Mouse (Mus musculus): ENCODE results near the gene Grpel1. TPM values are rescaled to one million over a fixed set of nuclear protein-coding genes. Genes with fewer than 3 reads are reported as not detected.

Gene Grpel1
- polyA plus RNA-seq, 1 experiment from 2014 or later, result 49.2 TPM

- no peaks in the 10 kb centered on the region for H3K36me3 ChIP-seq
- 39% methylated on average over 4 of the region's 4 CpGs for WGBS
Measured at GRCm38 (mm10) chr5:36444611-36445010, 20.2 kb upstream of the Grpel1 start.

DNA sequence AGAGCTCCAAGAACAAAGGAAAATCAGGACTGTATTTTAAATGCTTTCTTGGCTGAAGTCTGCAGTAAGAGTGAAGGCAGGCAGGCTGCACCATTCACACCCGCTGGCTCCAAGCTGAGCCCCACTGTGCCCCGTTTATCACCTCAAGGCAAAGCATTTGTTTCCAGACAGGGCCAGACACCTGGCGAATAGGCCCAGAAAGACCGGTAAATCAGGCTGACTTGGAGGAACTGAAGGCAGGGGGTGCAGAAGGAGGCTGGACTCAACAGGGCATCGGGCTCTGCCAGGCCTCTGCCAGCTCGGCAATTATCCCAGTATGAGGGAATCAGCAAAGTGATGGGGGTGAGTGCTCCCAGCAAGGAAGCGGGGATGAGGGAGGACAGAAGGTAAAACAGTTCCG is 19.8 kb upstream of the Grpel1 start:
- no peaks in the 10 kb centered on the region; the same call in 1 of the 2 replicates for H3K27me3 ChIP-seq
- H3K27ac ChIP-seq (replicated peaks), result no peak overlapping the region
- H3K9ac ChIP-seq, result no peak overlapping the region
- H3K4me2 ChIP-seq (replicated peaks), result no peak overlapping the region
- H3K36me3 ChIP-seq, result no peaks in the 10 kb centered on the region
- no peak overlapping the region for H3K4me3 ChIP-seq (replicated peaks)
- peaks cover 55% of the 10 kb centered on the region for H3K4me1 ChIP-seq
- ATAC-seq (ENCODE audit: insufficient number of reproducible peaks, low FRiP score, low TSS enrichment, low read depth), result no peak
- no peaks in the 10 kb centered on the region for H3K9me3 ChIP-seq (replicated peaks)
- 29% methylated on average over 8 of the region's 8 CpGs for WGBS

More at GRCm38 (mm10) chr5:36444611-36445010, 20.2 kb upstream of the Grpel1 start:
- no peak overlapping the region for H3K4me3 ChIP-seq (replicated peaks)
- H3K9me3 ChIP-seq (replicated peaks), result no peaks in the 10 kb centered on the region
- H3K27me3 ChIP-seq, result no peaks in the 10 kb centered on the region; the same call in 1 of the 2 replicates
- H3K4me1 ChIP-seq, result peaks cover 55% of the 10 kb centered on the region
- H3K9ac ChIP-seq, result no peak overlapping the region
- ATAC-seq (ENCODE audit: insufficient number of reproducible peaks, low FRiP score, low TSS enrichment, low read depth), result no peak
- H3K27ac ChIP-seq (replicated peaks), result no peak overlapping the region
- no peak overlapping the region for H3K4me2 ChIP-seq (replicated peaks)

DNA sequence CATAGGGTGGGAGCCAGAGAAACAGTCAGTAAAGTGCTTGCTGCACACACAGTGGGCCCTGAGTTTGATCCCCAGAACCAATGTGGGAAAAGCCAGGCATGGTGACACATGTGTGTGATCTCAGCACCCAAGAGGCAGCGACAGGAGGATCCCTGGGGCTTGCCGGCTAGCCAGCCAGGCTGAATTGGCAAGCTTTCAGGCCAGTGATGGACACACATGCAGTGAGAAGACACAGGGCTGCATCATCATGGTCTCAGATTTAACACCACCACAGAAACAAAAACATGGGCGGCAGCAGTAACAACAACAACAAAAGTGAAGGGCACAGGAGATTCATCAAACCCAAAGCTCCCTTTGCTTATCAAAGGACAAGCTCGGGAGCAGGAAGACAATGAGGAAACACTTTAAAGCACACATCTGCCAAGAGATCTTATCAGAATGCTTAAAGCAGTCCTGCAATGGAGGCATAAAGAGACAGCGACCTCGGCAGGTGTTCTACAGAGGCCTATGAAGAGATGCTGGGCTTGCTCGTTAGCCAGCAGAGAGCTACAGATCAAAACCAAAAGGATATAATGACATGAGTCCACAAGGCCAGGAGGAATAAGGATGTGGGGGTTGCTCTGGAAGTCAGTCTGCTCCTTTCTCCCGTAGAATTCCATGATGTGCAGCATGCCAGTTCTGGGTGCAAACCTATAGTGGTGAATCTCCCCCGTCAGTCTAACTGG is 18.5 kb upstream of the Grpel1 start:
- Histone ChIP-seq H3K36me3 (no peaks in the 10 kb centered on the region), H3K4me1 (peaks cover 48% of the 10 kb centered on the region), H3K9me3 (replicated peaks) (no peaks in the 10 kb centered on the region), H3K4me2 (replicated peaks) (no peak overlapping the region), H3K4me3 (replicated peaks) (no peak overlapping the region), H3K9ac (no peak overlapping the region), H3K27ac (replicated peaks) (no peak overlapping the region), H3K27me3 (no peaks in the 10 kb centered on the region; the same call in 1 of the 2 replicates)
- no peak for ATAC-seq (ENCODE audit: insufficient number of reproducible peaks, low FRiP score, low TSS enrichment, low read depth)
- WGBS, result 38% methylated on average over 9 of the region's 9 CpGs

DNA sequence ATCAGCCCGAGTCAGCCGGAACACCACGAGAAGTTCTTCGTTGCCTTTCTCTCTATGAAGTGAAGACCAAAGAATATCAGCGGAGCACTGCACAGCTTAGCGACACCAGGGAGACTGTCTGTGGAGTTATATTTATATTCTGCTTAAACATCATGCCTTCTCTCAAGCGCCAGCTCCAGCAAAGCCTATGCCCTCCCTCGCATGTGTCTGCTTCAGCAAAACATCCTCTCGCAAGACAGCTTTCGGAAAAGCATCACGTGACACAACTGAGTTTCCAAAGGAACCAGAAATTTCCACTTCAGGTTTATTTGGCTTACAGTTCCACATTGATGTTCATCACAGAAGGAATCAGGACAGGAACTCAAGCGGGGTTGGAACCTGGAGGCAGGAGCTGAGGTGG is 16.9 kb upstream of the Grpel1 start:
- ATAC-seq (ENCODE audit: insufficient number of reproducible peaks, low FRiP score, low TSS enrichment, low read depth), result no peak
- H3K4me2 ChIP-seq (replicated peaks), result no peak overlapping the region
- no peak overlapping the region for H3K4me3 ChIP-seq (replicated peaks)
- no peaks in the 10 kb centered on the region for H3K9me3 ChIP-seq (replicated peaks)
- peaks cover 36% of the 10 kb centered on the region for H3K4me1 ChIP-seq
- whole genome bisulfite sequencing, result 89% methylated on average over 12 of the region's 12 CpGs
- H3K36me3 ChIP-seq, result no peaks in the 10 kb centered on the region
- H3K27me3 ChIP-seq, result no peaks in the 10 kb centered on the region; the same call in 1 of the 2 replicates
- H3K27ac ChIP-seq (replicated peaks), result no peak overlapping the region
- no peak overlapping the region for H3K9ac ChIP-seq

DNA sequence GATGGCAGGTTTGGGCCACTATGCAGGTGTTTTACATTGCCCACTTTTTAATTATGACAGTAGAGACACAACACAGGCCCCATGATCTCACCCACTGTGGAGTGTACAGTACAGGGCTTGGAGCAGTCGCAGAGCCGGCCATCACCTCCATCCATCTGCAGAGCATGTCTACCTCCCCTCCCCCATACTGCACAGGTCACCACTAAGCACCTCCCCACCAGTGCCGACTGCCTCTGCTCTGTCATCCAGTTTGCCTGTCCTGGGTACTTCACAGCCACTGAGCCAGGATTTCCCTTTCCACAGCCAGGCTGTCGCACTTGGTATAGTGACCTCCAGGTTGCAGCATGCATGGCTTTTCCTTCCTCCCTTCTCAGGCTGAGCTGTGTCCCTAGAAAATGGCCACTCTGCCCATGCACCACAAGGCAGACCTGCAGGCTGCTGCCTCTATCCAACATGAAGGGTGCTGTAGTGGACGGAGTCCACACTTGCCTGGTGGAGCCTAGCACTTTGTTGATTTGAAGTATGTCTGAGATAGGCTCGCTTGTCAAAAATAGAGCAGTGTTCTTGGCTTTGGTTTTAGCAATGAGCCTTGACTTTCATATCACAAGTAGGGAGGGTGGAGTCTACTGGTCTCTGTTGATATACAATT is 15.0 kb upstream of the Grpel1 start:
- Histone ChIP-seq H3K9ac (no peak overlapping the region), H3K27ac (replicated peaks) (no peak overlapping the region), H3K36me3 (no peaks in the 10 kb centered on the region), H3K27me3 (no peaks in the 10 kb centered on the region; the same call in 1 of the 2 replicates), H3K4me3 (replicated peaks) (no peak overlapping the region), H3K4me1 (peaks cover 16% of the 10 kb centered on the region), H3K9me3 (replicated peaks) (no peaks in the 10 kb centered on the region), H3K4me2 (replicated peaks) (no peak overlapping the region)
- WGBS, result 77% methylated on average over 6 of the region's 6 CpGs
- ATAC-seq (ENCODE audit: insufficient number of reproducible peaks, low FRiP score, low TSS enrichment, low read depth), result no peak

- Histone ChIP-seq H3K27ac (replicated peaks) (no peak overlapping the region), H3K4me2 (replicated peaks) (no peak overlapping the region), H3K9me3 (replicated peaks) (no peaks in the 10 kb centered on the region), H3K4me1 (peaks cover 3% of the 10 kb centered on the region; the same call in 1 of the 2 replicates), H3K4me3 (replicated peaks) (no peak overlapping the region), H3K27me3 (no peaks in the 10 kb centered on the region), H3K9ac (no peak overlapping the region), H3K36me3 (no peaks in the 10 kb centered on the region)
- 24% methylated on average over 9 of the region's 10 CpGs for WGBS
- ATAC-seq (ENCODE audit: insufficient number of reproducible peaks, low FRiP score, low TSS enrichment, low read depth), result no peak
Measured at GRCm38 (mm10) chr5:36451119-36451518, 13.7 kb upstream of the Grpel1 start.

GRCm38 (mm10) chr5:36451872-36452389 is 12.9 kb upstream of the Grpel1 start:
- no peak for ATAC-seq (ENCODE audit: insufficient number of reproducible peaks, low FRiP score, low TSS enrichment, low read depth)
- Histone ChIP-seq H3K4me2 (replicated peaks) (no peak overlapping the region), H3K9me3 (replicated peaks) (no peaks in the 10 kb centered on the region), H3K27me3 (no peaks in the 10 kb centered on the region), H3K9ac (no peak overlapping the region), H3K4me1 (no peaks in the 10 kb centered on the region), H3K4me3 (replicated peaks) (no peak overlapping the region), H3K36me3 (no peaks in the 10 kb centered on the region), H3K27ac (replicated peaks) (no peak overlapping the region)
- WGBS, result 71% methylated on average over 10 of the region's 10 CpGs

- 78% methylated on average over 6 of the region's 6 CpGs for WGBS
Measured at GRCm38 (mm10) chr5:36452821-36453220, 12.0 kb upstream of the Grpel1 start.

DNA sequence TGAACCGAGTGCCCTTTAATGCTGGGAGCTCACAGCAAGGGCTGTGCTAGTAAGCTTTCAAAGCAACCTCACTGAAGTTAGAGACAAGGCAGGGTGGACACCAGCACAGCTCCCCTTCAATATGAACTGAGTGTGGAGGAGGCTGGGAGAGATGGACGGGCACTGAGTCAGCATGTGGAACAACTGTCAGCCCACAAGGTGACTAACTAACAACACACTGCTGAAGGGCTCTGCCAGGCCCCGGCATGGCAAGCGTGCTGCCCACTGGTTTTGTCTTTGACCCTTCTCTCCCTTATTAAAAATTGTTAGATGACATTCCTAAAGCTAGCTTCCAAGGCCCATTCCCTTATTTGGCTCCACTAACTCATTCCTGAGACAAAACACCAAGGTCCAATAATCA is 7.1 kb upstream of the Grpel1 start:
- ATAC-seq (ENCODE audit: insufficient number of reproducible peaks, low FRiP score, low TSS enrichment, low read depth), result no peak
- Histone ChIP-seq H3K27ac (replicated peaks) (no peak overlapping the region), H3K9ac (no peak overlapping the region), H3K4me1 (0 out of 2 replicates have a peak, but pooled peaks cover 4% of the 10 kb centered on the region), H3K4me2 (replicated peaks) (no peak overlapping the region), H3K4me3 (replicated peaks) (no peak overlapping the region), H3K27me3 (no peaks in the 10 kb centered on the region), H3K36me3 (no peaks in the 10 kb centered on the region), H3K9me3 (replicated peaks) (no peaks in the 10 kb centered on the region)
- 72% methylated on average over 4 of the region's 4 CpGs for WGBS

More at GRCm38 (mm10) chr5:36452821-36453220, 12.0 kb upstream of the Grpel1 start:
- H3K36me3 ChIP-seq, result no peaks in the 10 kb centered on the region
- no peaks in the 10 kb centered on the region for H3K27me3 ChIP-seq
- H3K27ac ChIP-seq (replicated peaks), result no peak overlapping the region
- no peak overlapping the region for H3K9ac ChIP-seq
- ATAC-seq (ENCODE audit: insufficient number of reproducible peaks, low FRiP score, low TSS enrichment, low read depth), result no peak
- no peaks in the 10 kb centered on the region for H3K4me1 ChIP-seq
- no peak overlapping the region for H3K4me3 ChIP-seq (replicated peaks)
- H3K4me2 ChIP-seq (replicated peaks), result no peak overlapping the region
- H3K9me3 ChIP-seq (replicated peaks), result no peaks in the 10 kb centered on the region

DNA sequence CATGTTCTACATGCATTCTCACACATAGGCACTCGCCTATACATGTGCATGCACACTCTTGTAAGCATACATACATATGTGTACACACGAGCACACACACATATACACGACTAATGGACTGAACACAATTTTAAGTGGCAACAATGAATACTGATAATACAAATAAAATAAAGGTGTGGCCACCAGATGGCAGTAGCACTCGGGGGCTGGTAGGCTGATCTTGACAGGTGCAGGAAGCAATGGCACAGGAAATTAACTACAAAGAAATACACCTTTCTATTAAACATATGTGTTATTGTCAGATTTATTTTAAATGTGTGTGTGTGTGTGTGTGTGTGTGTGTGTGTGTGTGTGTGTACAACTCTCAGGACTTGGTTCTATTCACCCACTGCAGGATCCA is 5.9 kb upstream of the Grpel1 start:
- H3K4me2 ChIP-seq (replicated peaks), result no peak overlapping the region
- no peaks in the 10 kb centered on the region for H3K27me3 ChIP-seq
- H3K27ac ChIP-seq (replicated peaks), result no peak overlapping the region
- WGBS, result 10% methylated on average over 4 of the region's 4 CpGs
- H3K9ac ChIP-seq, result no peak overlapping the region
- no peak overlapping the region for H3K4me3 ChIP-seq (replicated peaks)
- H3K9me3 ChIP-seq (replicated peaks), result no peaks in the 10 kb centered on the region
- no peak for ATAC-seq (ENCODE audit: insufficient number of reproducible peaks, low FRiP score, low TSS enrichment, low read depth)
- H3K4me1 ChIP-seq, result 0 out of 2 replicates have a peak, but pooled peaks cover 15% of the 10 kb centered on the region
- no peaks in the 10 kb centered on the region for H3K36me3 ChIP-seq

DNA sequence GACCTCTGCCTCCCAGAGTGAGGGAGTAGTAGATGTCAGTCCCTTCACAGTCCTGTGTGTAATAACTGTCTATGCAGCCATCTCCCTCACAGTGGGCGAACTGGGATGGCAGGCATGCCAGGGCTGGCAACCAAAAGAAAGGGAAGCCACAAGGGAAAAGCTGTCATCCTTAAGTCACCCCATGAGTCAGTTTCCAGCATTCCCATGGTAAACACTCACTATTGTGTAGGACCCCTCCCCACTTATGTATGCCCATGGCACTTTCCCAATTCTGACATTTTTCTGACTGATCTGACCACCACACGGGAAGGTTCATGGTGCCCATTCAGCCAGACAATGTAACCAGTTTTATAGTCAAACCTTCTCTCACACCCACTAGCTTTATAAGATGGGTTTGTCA is 4.1 kb upstream of the Grpel1 start:
- Histone ChIP-seq H3K4me1 (peaks cover 23% of the 10 kb centered on the region), H3K27ac (replicated peaks) (no peak overlapping the region), H3K27me3 (no peaks in the 10 kb centered on the region), H3K36me3 (no peaks in the 10 kb centered on the region), H3K4me3 (replicated peaks) (no peak overlapping the region), H3K9me3 (replicated peaks) (no peaks in the 10 kb centered on the region), H3K4me2 (replicated peaks) (no peak overlapping the region), H3K9ac (no peak overlapping the region)
- 76% methylated on average over 2 of the region's 2 CpGs for WGBS
- no peak for ATAC-seq (ENCODE audit: insufficient number of reproducible peaks, low FRiP score, low TSS enrichment, low read depth)

All from embryonic facial prominence, embryonic 15.5 days (tissue).